Mouse (Mus musculus): Measurements from ENCODE around the gene Sema4a. TPM values are rescaled to one million over a fixed set of nuclear protein-coding genes. Genes with fewer than 3 reads are reported as not detected.

Sema4a gene
- polyA plus RNA-seq, 1 experiment: 321 TPM

DNA sequence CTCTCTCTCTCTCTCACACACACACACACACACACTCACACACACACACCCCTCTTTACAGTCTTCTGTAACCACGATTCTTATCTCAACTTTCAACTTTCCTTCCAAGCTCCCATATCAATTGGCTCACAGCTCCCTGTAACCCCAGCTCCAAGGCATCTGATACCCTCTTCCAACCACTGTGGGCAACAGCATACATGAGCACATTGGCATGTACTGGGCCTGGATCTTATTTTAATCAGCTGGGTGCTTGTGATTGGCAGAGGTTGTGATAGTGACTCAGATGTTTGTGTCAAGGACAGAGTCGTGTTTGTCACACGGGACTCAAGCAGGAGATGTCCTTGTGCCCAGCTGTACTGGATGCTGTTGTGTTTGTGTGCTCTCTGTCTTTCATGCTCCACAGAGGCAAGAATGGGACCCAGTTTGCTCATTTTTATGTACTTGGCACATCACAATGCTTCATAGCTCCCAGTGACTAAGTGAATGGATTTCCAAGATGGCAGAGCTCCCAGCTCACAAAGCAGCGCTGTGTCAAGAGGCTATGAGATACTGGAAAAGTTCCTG, 33.6 kb downstream of the Sema4a start:
- TF ChIP-seq POLR2A (IDR thresholded peaks at IDR 0.05; ENCODE audit: low read depth, low read length): no peak
- TF ChIP-seq CTCF (IDR thresholded peaks at IDR 0.05; ENCODE audit: extremely low read depth, insufficient read length, insufficient replicate concordance, low read depth, low read length): no peak
- Histone ChIP-seq H3K4me3 (ENCODE audit: low read depth, low read length) (no peak overlapping the region), H3K27me3 (ENCODE audit: control insufficient read depth, insufficient read depth, low read length) (no peaks in the 10 kb centered on the region), H3K27ac (ENCODE audit: insufficient read depth, low read depth, low read length) (peak overlapping the region; percentile 86), H3K4me1 (ENCODE audit: control insufficient read depth, insufficient read depth, insufficient read length, low read length) (peaks cover 10% of the 10 kb centered on the region; the same call in 1 of the 2 replicates), H3K36me3 (ENCODE audit: control insufficient read depth, insufficient read depth, low read length) (no peaks in the 10 kb centered on the region)
- WGBS: 54% methylated on average over 4 of the region's 4 CpGs

GRCm38 (mm10) chr3:88425708-88426420, 35.1 kb downstream of the Sema4a start:
- Histone ChIP-seq H3K4me1 (ENCODE audit: control insufficient read depth, insufficient read depth, insufficient read length, low read length) (peaks cover 24% of the 10 kb centered on the region; the same call in 1 of the 2 replicates), H3K4me3 (ENCODE audit: low read depth, low read length) (no peak overlapping the region), H3K27me3 (ENCODE audit: control insufficient read depth, insufficient read depth, low read length) (no peaks in the 10 kb centered on the region), H3K36me3 (ENCODE audit: control insufficient read depth, insufficient read depth, low read length) (peaks cover 3% of the 10 kb centered on the region), H3K27ac (ENCODE audit: insufficient read depth, low read depth, low read length) (peak overlapping the region; percentile 77; the same call in 1 of the 2 replicates)
- WGBS: 41% methylated on average over 10 of the region's 10 CpGs
- TF ChIP-seq CTCF (IDR thresholded peaks at IDR 0.05; ENCODE audit: extremely low read depth, insufficient read length, insufficient replicate concordance, low read depth, low read length) (no peak), POLR2A (IDR thresholded peaks at IDR 0.05; ENCODE audit: low read depth, low read length) (no peak)

DNA sequence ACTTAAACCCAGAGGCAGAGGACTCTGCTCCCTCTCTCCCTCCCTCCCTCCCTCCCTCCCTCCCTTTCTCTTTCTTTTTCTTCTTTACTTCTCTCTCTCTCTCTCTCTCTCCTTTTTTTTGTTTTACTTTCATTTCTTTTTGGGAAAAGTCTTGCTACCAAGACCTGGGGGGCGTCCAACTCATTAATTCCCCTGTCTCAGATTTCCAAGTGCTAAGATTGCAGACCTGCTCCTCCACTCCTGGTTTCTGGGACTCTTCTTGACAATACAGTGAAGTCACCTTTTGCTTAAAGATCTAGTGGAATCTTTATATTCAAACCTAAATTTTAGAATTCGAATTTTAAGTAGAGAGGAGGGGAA, 35.7 kb downstream of the Sema4a start:
- Histone ChIP-seq H3K4me3 (ENCODE audit: low read depth, low read length) (no peak overlapping the region), H3K27me3 (ENCODE audit: control insufficient read depth, insufficient read depth, low read length) (no peaks in the 10 kb centered on the region), H3K27ac (ENCODE audit: insufficient read depth, low read depth, low read length) (peak overlapping the region; percentile 89), H3K4me1 (ENCODE audit: control insufficient read depth, insufficient read depth, insufficient read length, low read length) (peaks cover 24% of the 10 kb centered on the region; the same call in 1 of the 2 replicates), H3K36me3 (ENCODE audit: control insufficient read depth, insufficient read depth, low read length) (peaks cover 9% of the 10 kb centered on the region)
- WGBS: 3% methylated on average over 2 of the region's 2 CpGs
- TF ChIP-seq CTCF (IDR thresholded peaks at IDR 0.05; ENCODE audit: extremely low read depth, insufficient read length, insufficient replicate concordance, low read depth, low read length): no peak
- no peak for TF ChIP-seq POLR2A (IDR thresholded peaks at IDR 0.05; ENCODE audit: low read depth, low read length)

- peak within 1 kb of the TSS; percentile 89 for H3K27ac ChIP-seq (ENCODE audit: insufficient read depth, low read depth, low read length)
- H3K4me3 ChIP-seq (ENCODE audit: low read depth, low read length): peak within 1 kb of the TSS; percentile 79
- H3K4me1 ChIP-seq (ENCODE audit: control insufficient read depth, insufficient read depth, insufficient read length, low read length): peaks cover 24% of the 10 kb centered on the region; the same call in 1 of the 2 replicates
- under 1% methylated on average over 35 of the region's 35 CpGs for WGBS
- H3K36me3 ChIP-seq (ENCODE audit: control insufficient read depth, insufficient read depth, low read length): peaks cover 14% of the 10 kb centered on the region
- H3K27me3 ChIP-seq (ENCODE audit: control insufficient read depth, insufficient read depth, low read length): no peaks in the 10 kb centered on the region
- TF ChIP-seq POLR2A (IDR thresholded peaks at IDR 0.05; ENCODE audit: low read depth, low read length) (peak; percentile 72), CTCF (IDR thresholded peaks at IDR 0.05; ENCODE audit: extremely low read depth, insufficient read length, insufficient replicate concordance, low read depth, low read length) (no peak)
These were observed 36.2 kb downstream of the Sema4a start, which contains the start of gene Slc25a44 for GRCm38 (mm10) chr3:88424605-88425329. Slc25a44 (minus strand) TSS chr3:88425139.

DNA sequence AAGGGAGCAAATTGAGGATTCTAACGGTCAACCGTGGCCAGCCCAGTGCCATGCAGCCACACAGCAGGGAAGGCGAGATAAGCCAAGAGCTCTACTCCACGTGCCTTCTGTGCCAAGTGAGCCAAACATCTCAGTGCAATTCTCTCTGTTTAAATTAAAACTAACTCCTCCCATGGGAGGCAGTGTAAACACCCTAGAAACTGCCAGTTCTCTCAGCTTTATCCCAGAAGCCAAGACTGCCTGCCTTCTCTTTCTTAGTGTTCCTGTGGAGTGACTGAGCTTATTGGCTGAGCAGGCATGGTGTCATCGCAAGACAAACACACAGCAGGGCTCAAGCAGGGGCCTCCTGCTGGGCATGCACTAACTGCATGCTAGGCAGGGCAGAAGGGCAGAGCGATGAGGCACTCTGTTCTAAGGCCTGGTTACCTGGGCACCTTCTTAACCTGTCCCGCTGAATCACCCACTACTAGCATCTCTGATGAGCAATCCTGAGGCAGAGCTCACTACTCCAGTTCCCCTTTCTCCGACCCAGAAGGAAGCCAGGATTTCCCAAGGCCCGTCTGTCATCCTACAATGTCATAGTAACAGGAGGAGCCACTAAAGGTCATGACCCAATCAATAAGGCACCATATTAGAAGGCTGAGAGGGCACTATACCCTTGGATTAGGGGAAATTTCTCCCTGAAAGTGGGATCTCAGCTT, 38.8 kb downstream of the Sema4a start:
- TF ChIP-seq POLR2A (IDR thresholded peaks at IDR 0.05; ENCODE audit: low read depth, low read length): no peak
- TF ChIP-seq CTCF (IDR thresholded peaks at IDR 0.05; ENCODE audit: extremely low read depth, insufficient read length, insufficient replicate concordance, low read depth, low read length): no peak
- 22% methylated on average over 9 of the region's 9 CpGs for WGBS
- peaks cover 25% of the 10 kb centered on the region; the same call in 1 of the 2 replicates for H3K4me1 ChIP-seq (ENCODE audit: control insufficient read depth, insufficient read depth, insufficient read length, low read length)
- no peak overlapping the region for H3K4me3 ChIP-seq (ENCODE audit: low read depth, low read length)
- H3K27ac ChIP-seq (ENCODE audit: insufficient read depth, low read depth, low read length): peak overlapping the region; percentile 78
- no peaks in the 10 kb centered on the region for H3K27me3 ChIP-seq (ENCODE audit: control insufficient read depth, insufficient read depth, low read length)
- peaks cover 35% of the 10 kb centered on the region for H3K36me3 ChIP-seq (ENCODE audit: control insufficient read depth, insufficient read depth, low read length)

- Histone ChIP-seq H3K27me3 (ENCODE audit: control insufficient read depth, insufficient read depth, low read length) (no peaks in the 10 kb centered on the region), H3K27ac (ENCODE audit: insufficient read depth, low read depth, low read length) (no peak overlapping the region), H3K4me1 (ENCODE audit: control insufficient read depth, insufficient read depth, insufficient read length, low read length) (peaks cover 34% of the 10 kb centered on the region), H3K36me3 (ENCODE audit: control insufficient read depth, insufficient read depth, low read length) (peaks cover 37% of the 10 kb centered on the region), H3K4me3 (ENCODE audit: low read depth, low read length) (no peak overlapping the region)
- TF ChIP-seq POLR2A (IDR thresholded peaks at IDR 0.05; ENCODE audit: low read depth, low read length) (no peak), CTCF (IDR thresholded peaks at IDR 0.05; ENCODE audit: extremely low read depth, insufficient read length, insufficient replicate concordance, low read depth, low read length) (no peak)
- 95% methylated on average over 19 of the region's 19 CpGs for WGBS
These were observed 40.2 kb downstream of the Sema4a start for GRCm38 (mm10) chr3:88420771-88421170.
